Mouse (Mus musculus): ENCODE data around the gene 2900026A02Rik. TPM values are rescaled to one million over a fixed set of nuclear protein-coding genes. Genes with fewer than 3 reads are reported as not detected.
A peak's percentile ranks its signal among the peaks of the same experiment; 100 is the strongest.

Gene 2900026A02Rik
- polyA plus RNA-seq, 1 experiment from 2014 or later: 6.9 TPM

DNA sequence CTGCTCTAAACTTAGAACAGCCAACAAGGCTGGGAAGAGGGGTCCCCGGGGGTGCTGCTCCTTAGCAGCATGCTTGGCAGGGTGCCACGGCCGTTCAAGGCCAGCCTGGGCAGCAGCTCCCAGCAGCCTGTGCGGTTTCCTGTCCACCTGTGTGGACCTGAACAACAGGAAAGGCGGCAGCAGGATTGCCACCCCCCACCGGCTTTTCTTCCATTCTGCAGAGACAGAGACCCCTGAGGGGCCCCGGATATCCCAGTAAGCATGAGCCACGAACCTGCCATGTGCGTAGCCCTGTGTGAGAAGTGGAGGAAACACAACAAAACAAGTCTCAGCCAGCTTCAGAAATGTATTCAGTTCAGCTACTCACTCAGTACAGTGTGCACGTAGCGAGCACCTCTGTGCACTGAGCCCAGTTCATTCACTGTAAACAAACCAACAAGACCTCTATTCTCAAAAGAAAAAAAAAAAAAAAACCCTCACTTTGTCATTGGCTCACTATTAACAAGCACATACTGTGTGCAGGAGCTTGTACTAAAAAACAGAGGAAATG lies 69.4 kb downstream of the 2900026A02Rik start:
- Histone ChIP-seq H3K9ac (no peak overlapping the region), H3K27me3 (ENCODE audit: insufficient read depth, low read length) (no peaks in the 10 kb centered on the region), H3K36me3 (ENCODE audit: insufficient read depth) (no peaks in the 10 kb centered on the region), H3K4me1 (ENCODE audit: insufficient read depth) (peaks cover 11% of the 10 kb centered on the region), H3K4me2 (no peak overlapping the region), H3K9me3 (ENCODE audit: low read depth, low read length) (no peaks in the 10 kb centered on the region), H3K4me3 (ENCODE audit: low read depth, low read length) (no peak overlapping the region), H3K27ac (ENCODE audit: low read depth) (peak overlapping the region; percentile 88)
- no peak for TF ChIP-seq CTCF (IDR thresholded peaks at IDR 0.05; ENCODE audit: low read depth)
- ATAC-seq (ENCODE audit: insufficient read depth): peak; percentile 29; the same call in 1 of the 2 replicates
- WGBS: 36% methylated on average over 11 of the region's 11 CpGs
- DNase-seq: peak; percentile 78

DNA sequence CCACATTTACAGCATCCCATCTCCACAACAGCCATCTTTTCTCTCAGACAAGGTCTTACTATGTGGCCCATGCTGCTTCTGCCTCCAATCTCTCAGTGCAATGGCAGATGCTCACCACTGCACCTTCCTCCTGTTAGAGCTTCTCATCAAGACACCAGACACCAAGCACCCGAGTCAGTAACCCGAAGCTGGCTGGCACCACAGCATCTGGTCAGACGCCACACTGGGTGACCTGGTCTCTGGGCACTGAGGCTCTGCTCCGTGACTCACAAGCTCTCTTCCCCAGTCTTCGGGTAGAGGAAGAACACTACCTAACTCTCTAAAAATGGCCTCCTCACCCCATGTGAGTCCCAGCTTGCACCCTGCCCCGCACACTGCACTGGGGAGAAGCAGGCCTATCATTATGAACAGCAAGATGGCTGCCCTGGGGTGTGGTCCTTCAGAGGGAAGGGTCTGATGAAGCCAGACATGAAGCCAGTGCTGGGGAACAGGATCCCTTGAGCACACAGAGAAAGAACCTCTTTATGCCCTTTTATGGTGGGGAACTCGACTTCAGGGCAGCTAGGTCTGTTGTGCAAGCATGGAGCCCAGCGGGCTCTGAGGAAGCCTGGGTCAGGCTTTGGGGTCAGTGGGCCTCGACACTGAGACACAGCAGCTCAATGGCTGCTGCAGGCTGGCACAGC lies 70.0 kb downstream of the 2900026A02Rik start:
- Histone ChIP-seq H3K27me3 (ENCODE audit: insufficient read depth, low read length) (no peaks in the 10 kb centered on the region), H3K4me3 (ENCODE audit: low read depth, low read length) (no peak overlapping the region), H3K4me1 (ENCODE audit: insufficient read depth) (peaks cover 11% of the 10 kb centered on the region), H3K9me3 (ENCODE audit: low read depth, low read length) (no peaks in the 10 kb centered on the region), H3K4me2 (no peak overlapping the region), H3K9ac (no peak overlapping the region), H3K27ac (ENCODE audit: low read depth) (peak overlapping the region; percentile 88), H3K36me3 (ENCODE audit: insufficient read depth) (no peaks in the 10 kb centered on the region)
- no peak for DNase-seq
- TF ChIP-seq CTCF (IDR thresholded peaks at IDR 0.05; ENCODE audit: low read depth): no peak
- ATAC-seq (ENCODE audit: insufficient read depth): peak; percentile 13; the same call in 1 of the 2 replicates
- WGBS: 49% methylated on average over 9 of the region's 9 CpGs

DNA sequence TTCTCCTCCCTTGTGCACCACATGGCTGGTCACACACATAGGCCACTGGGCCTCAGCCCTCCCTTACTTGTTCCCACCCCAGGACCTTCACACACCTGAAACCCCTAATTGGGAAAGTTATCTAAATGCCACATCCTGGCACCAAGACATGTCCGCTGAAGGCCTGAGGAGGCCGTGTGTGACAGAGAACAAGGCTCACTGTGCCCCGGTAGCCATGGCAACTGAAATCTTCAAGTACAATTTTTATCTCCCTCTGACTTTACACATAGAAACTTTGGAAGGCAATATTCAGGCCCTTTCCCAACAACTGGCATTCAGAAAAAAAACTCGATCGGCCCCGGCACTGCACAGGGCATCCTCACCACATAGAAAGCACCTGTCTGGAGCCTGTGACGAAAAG lies 72.0 kb downstream of the 2900026A02Rik start:
- H3K4me2 ChIP-seq: no peak overlapping the region
- no peak for TF ChIP-seq CTCF (IDR thresholded peaks at IDR 0.05; ENCODE audit: low read depth)
- no peak overlapping the region for H3K4me3 ChIP-seq (ENCODE audit: low read depth, low read length)
- H3K4me1 ChIP-seq (ENCODE audit: insufficient read depth): peaks cover 11% of the 10 kb centered on the region
- 79% methylated on average over 7 of the region's 7 CpGs for WGBS
- H3K9me3 ChIP-seq (ENCODE audit: low read depth, low read length): no peaks in the 10 kb centered on the region
- H3K27me3 ChIP-seq (ENCODE audit: insufficient read depth, low read length): no peaks in the 10 kb centered on the region
- peak overlapping the region; percentile 42; the same call in 1 of the 2 replicates for H3K27ac ChIP-seq (ENCODE audit: low read depth)
- H3K9ac ChIP-seq: no peak overlapping the region
- no peaks in the 10 kb centered on the region for H3K36me3 ChIP-seq (ENCODE audit: insufficient read depth)
- ATAC-seq (ENCODE audit: insufficient read depth) (no peak), DNase-seq (no peak)

DNA sequence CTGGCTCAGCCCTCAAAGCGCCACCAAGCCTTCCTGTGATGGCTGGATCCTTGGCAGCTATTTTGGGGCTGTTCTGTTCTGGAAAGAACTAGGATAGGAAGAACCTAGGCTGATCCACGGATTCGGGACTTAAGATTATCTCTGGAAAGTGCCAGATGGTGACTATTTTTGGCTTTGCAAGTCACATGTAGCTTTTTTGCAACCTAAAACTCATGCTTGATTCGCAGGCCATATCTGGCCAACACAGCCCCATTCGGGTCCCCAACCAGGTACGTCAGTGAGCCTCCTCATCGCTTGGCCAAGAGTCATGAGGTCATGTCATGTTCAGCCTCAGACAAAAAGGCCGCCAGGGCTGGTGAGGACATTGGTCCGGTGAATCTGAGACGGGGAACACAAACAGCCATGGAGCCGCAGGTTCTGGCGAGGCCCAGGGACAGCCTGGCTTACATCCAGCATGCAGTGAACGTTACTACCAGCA lies 73.0 kb downstream of the 2900026A02Rik start:
- Histone ChIP-seq H3K9ac (no peak overlapping the region; the same call in 1 of the 2 replicates), H3K9me3 (ENCODE audit: low read depth, low read length) (no peaks in the 10 kb centered on the region), H3K36me3 (ENCODE audit: insufficient read depth) (no peaks in the 10 kb centered on the region), H3K27me3 (ENCODE audit: insufficient read depth, low read length) (no peaks in the 10 kb centered on the region), H3K4me3 (ENCODE audit: low read depth, low read length) (no peak overlapping the region), H3K4me2 (no peak overlapping the region), H3K4me1 (ENCODE audit: insufficient read depth) (peaks cover 11% of the 10 kb centered on the region), H3K27ac (ENCODE audit: low read depth) (no peak overlapping the region; the same call in 1 of the 2 replicates)
- 68% methylated on average over 13 of the region's 13 CpGs for WGBS
- DNase-seq (no peak), ATAC-seq (ENCODE audit: insufficient read depth) (no peak)
- no peak for TF ChIP-seq CTCF (IDR thresholded peaks at IDR 0.05; ENCODE audit: low read depth)

DNA sequence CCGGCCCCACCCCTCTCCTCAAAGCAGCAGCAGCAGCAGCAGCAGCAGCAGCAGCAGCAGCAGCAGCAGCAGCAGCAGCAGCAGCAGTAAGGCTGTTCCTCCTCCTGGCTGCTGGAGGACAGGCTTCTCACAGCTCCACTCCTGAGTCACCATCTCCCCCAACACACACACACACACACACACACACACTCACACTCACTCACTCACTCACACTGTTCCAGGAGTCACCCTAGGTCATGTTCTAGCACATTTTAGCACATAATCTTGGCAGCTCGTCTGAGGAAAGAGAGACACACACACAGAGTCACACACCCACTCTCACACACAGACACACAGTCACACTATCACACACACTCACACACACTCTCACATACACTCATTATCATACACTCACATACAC lies 74.4 kb downstream of the 2900026A02Rik start:
- peaks cover 11% of the 10 kb centered on the region for H3K4me1 ChIP-seq (ENCODE audit: insufficient read depth)
- WGBS: 51% methylated on average over 2 of the region's 2 CpGs
- no peaks in the 10 kb centered on the region for H3K9me3 ChIP-seq (ENCODE audit: low read depth, low read length)
- TF ChIP-seq CTCF (IDR thresholded peaks at IDR 0.05; ENCODE audit: low read depth): no peak
- H3K27me3 ChIP-seq (ENCODE audit: insufficient read depth, low read length): no peaks in the 10 kb centered on the region
- H3K9ac ChIP-seq: no peak overlapping the region
- H3K4me2 ChIP-seq: no peak overlapping the region
- H3K27ac ChIP-seq (ENCODE audit: low read depth): no peak overlapping the region
- H3K36me3 ChIP-seq (ENCODE audit: insufficient read depth): no peaks in the 10 kb centered on the region
- ATAC-seq (ENCODE audit: insufficient read depth): no peak
- no peak for DNase-seq
- H3K4me3 ChIP-seq (ENCODE audit: low read depth, low read length): no peak overlapping the region

DNA sequence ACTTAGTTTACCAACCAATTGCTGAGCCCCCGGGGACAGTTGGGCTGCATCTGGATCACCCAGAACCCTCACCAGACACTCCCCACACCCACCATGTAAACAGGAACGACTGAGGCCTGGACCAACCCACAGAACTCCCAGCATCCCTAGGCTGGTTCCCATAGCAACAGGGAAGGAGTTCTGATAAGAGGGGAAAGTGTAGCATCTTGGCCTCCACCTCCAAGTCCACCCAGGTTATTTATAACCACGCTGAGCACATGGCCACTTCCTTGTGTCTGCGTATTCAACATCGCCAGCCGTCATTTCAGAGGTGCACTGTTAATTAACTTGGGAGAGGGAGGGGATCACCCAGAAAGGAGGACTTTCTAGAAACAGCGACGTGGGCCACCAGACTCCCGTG lies 75.9 kb downstream of the 2900026A02Rik start:
- DNase-seq: no peak
- H3K4me3 ChIP-seq (ENCODE audit: low read depth, low read length): no peak overlapping the region
- 33% methylated on average over 9 of the region's 9 CpGs for WGBS

DNA sequence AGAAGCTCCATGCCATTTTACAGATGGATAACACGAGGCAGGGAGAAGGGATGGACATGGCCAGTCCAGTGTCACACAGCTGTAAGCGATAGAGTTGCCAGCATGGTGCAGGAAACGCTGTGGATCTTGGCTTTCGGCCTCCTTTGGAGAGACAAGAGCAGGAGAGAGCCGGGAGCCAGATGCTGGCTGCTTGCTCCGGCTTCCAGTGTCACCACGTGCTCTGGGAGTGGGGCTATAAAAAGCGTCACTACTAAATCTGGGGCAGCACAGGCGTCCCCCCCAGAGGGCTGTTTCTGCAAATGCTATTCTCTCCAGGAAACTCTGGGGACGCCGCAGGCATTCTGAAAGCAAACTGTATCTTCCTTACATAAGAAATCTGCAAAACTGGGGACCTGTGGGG lies 78.5 kb downstream of the 2900026A02Rik start:
- H3K36me3 ChIP-seq (ENCODE audit: insufficient read depth): no peaks in the 10 kb centered on the region
- no peak overlapping the region for H3K4me2 ChIP-seq
- TF ChIP-seq CTCF (IDR thresholded peaks at IDR 0.05; ENCODE audit: low read depth): no peak
- 0 out of 2 replicates have a peak, but pooled peaks cover 2% of the 10 kb centered on the region for H3K4me1 ChIP-seq (ENCODE audit: insufficient read depth)
- 0 out of 2 replicates have a peak, but pooled peaks cover 3% of the 10 kb centered on the region for H3K9me3 ChIP-seq (ENCODE audit: low read depth, low read length)
- H3K27me3 ChIP-seq (ENCODE audit: insufficient read depth, low read length): peaks cover 6% of the 10 kb centered on the region
- H3K9ac ChIP-seq: no peak overlapping the region
- H3K27ac ChIP-seq (ENCODE audit: low read depth): no peak overlapping the region
- WGBS: 53% methylated on average over 11 of the region's 11 CpGs
- DNase-seq: peak; percentile 53
- no peak overlapping the region for H3K4me3 ChIP-seq (ENCODE audit: low read depth, low read length)
- no peak for ATAC-seq (ENCODE audit: insufficient read depth)

More for the DNA sequence above, 75.9 kb downstream of the 2900026A02Rik start:
- H3K4me2 ChIP-seq: no peak overlapping the region
- TF ChIP-seq CTCF (IDR thresholded peaks at IDR 0.05; ENCODE audit: low read depth): no peak
- no peaks in the 10 kb centered on the region for H3K27me3 ChIP-seq (ENCODE audit: insufficient read depth, low read length)
- H3K4me1 ChIP-seq (ENCODE audit: insufficient read depth): peaks cover 4% of the 10 kb centered on the region; the same call in 1 of the 2 replicates
- ATAC-seq (ENCODE audit: insufficient read depth): no peak
- no peak overlapping the region for H3K27ac ChIP-seq (ENCODE audit: low read depth)
- H3K9ac ChIP-seq: no peak overlapping the region
- H3K9me3 ChIP-seq (ENCODE audit: low read depth, low read length): 0 out of 2 replicates have a peak, but pooled peaks cover 3% of the 10 kb centered on the region
- H3K36me3 ChIP-seq (ENCODE audit: insufficient read depth): no peaks in the 10 kb centered on the region

Measured in lung, embryonic 14.5 days (tissue).